In genomic region chr2:102635523-102636060, GRCm38 (mm10) we compare ENCODE assay signal across 31 mouse cellular contexts. TPM values are rescaled to one million over a fixed set of nuclear protein-coding genes. Genes with fewer than 3 reads are reported as not detected.
DNase-seq lines count a peak whose midpoint lies in the region; ATAC-seq lines count a peak whose summit lies in the region.
"Had no signal": no experiment of that assay in that cellular context is flagged by ENCODE, and none has a peak within 500 bp of the region (broad histone marks: within the 10 kb centered on the region; RNA-seq: fewer than 3 reads in every experiment).

No protein-coding gene starts in this region.

- H3K4me1 ChIP-seq in midbrain, embryonic 14.5 days (ENCODE audit: control insufficient read depth, insufficient read depth, low read length): peaks cover 15% of the 10 kb centered on the region
- peaks cover 6% of the 10 kb centered on the region for H3K4me1 ChIP-seq in midbrain, embryonic 16.5 days (ENCODE audit: control insufficient read depth, insufficient read depth, low read length)
- H3K4me1 ChIP-seq: intestine, embryonic 15.5 days; limb, embryonic 13.5 days; liver, embryonic 12.5 days; megakaryocyte, embryonic 14.5 days; neural tube, embryonic 12.5 days had no signal

- no peaks in the 10 kb centered on the region for H3K27me3 ChIP-seq in midbrain, embryonic 14.5 days (ENCODE audit: control insufficient read depth, insufficient read depth, low read length)
- H3K27me3 ChIP-seq in midbrain, embryonic 16.5 days (ENCODE audit: control insufficient read depth, insufficient read depth, low read depth, low read length): no peaks in the 10 kb centered on the region
- H3K27me3 ChIP-seq: intestine, embryonic 15.5 days; liver, embryonic 12.5 days; midbrain, embryonic 13.5 days; neural tube, embryonic 12.5 days had no signal

- peak; percentile 12 to 45 for DNase-seq in heart, adult 18-20 months
- no peak for DNase-seq in heart, postnatal 4 days
- DNase-seq in layer of hippocampus, adult 9-11 months: peak; percentile 39
- DNase-seq in layer of hippocampus, postnatal 25 days (ENCODE audit: extremely low spot score in 1 of 2, low spot score in 1 of 2): no peak
- peak; percentile 18 for DNase-seq in midbrain, embryonic 14.5 days
- DNase-seq in retina, postnatal 1 day: peak; percentile 30
- DNase-seq in kidney, postnatal 10 days: no peak
- DNase-seq: adrenal gland, adult 2 months; cerebellum, adult 2 months; cerebellum, postnatal 25 days; embryo, embryonic 11 days; gastrocnemius, adult 2 months; kidney, adult 9 months; kidney, postnatal 36 days; layer of hippocampus, postnatal 36 days; right cerebral cortex, adult 18-20 months; right cerebral cortex, postnatal 4 days; thymus, postnatal 25 days had no signal

- no peak overlapping the region for H3K4me3 ChIP-seq in midbrain, embryonic 14.5 days (replicated peaks; ENCODE audit: low read depth, low read length)
- no peak overlapping the region for H3K4me3 ChIP-seq in midbrain, embryonic 16.5 days (ENCODE audit: low read depth, low read length)
- H3K4me3 ChIP-seq: embryonic facial prominence, embryonic 13.5 days; erythroblast, embryonic 14.5 days; gastrocnemius, adult 2 months; hindbrain, embryonic 10.5 days; intestine, embryonic 15.5 days; limb, embryonic 13.5 days; liver, embryonic 12.5 days; megakaryocyte, embryonic 14.5 days; midbrain, embryonic 13.5 days; neural tube, embryonic 12.5 days had no signal

- no peaks in the 10 kb centered on the region for H3K9me3 ChIP-seq in midbrain, embryonic 14.5 days (ENCODE audit: control insufficient read depth, low read length)
- H3K9me3 ChIP-seq in midbrain, embryonic 16.5 days (replicated peaks; ENCODE audit: control insufficient read depth, low read length, poor library complexity, severe bottlenecking): no peaks in the 10 kb centered on the region
- H3K9me3 ChIP-seq: embryonic facial prominence, embryonic 13.5 days; hindbrain, embryonic 10.5 days; intestine, embryonic 15.5 days; limb, embryonic 13.5 days; liver, embryonic 12.5 days; megakaryocyte, embryonic 14.5 days; midbrain, embryonic 13.5 days; neural tube, embryonic 12.5 days had no signal

- WGBS in midbrain, embryonic 14.5 days: 70% methylated on average over 3 of the region's 3 CpGs
- WGBS in midbrain, embryonic 16.5 days: 76% methylated on average over 3 of the region's 3 CpGs

- H3K4me2 ChIP-seq in midbrain, embryonic 14.5 days (ENCODE audit: low read length): no peak overlapping the region
- H3K4me2 ChIP-seq in midbrain, embryonic 16.5 days (ENCODE audit: low read length): no peak overlapping the region
- H3K4me2 ChIP-seq: embryonic facial prominence, embryonic 13.5 days; intestine, embryonic 15.5 days; limb, embryonic 13.5 days; liver, embryonic 12.5 days; midbrain, embryonic 13.5 days; neural tube, embryonic 12.5 days had no signal

- ATAC-seq in midbrain, embryonic 14.5 days (ENCODE audit: low FRiP score, low TSS enrichment): no peak
- ATAC-seq in midbrain, embryonic 16.5 days: no peak
- ATAC-seq: hindbrain, embryonic 16.5 days; intestine, embryonic 15.5 days; liver, embryonic 12.5 days; midbrain, embryonic 13.5 days had no signal

- no peak overlapping the region for H3K9ac ChIP-seq in midbrain, embryonic 14.5 days (replicated peaks; ENCODE audit: low read length)
- no peak overlapping the region for H3K9ac ChIP-seq in midbrain, embryonic 16.5 days (ENCODE audit: low read depth, low read length)
- H3K9ac ChIP-seq: embryonic facial prominence, embryonic 13.5 days; intestine, embryonic 15.5 days; limb, embryonic 13.5 days; liver, embryonic 12.5 days; midbrain, embryonic 13.5 days; neural tube, embryonic 12.5 days had no signal

- H3K36me3 ChIP-seq in midbrain, embryonic 14.5 days (ENCODE audit: control insufficient read depth, insufficient read depth, low read length): no peaks in the 10 kb centered on the region
- H3K36me3 ChIP-seq in midbrain, embryonic 16.5 days (ENCODE audit: control insufficient read depth, insufficient read depth, low read length): no peaks in the 10 kb centered on the region
- H3K36me3 ChIP-seq: embryonic facial prominence, embryonic 13.5 days; hindbrain, embryonic 10.5 days; intestine, embryonic 15.5 days; liver, embryonic 12.5 days; midbrain, embryonic 13.5 days; neural tube, embryonic 12.5 days had no signal

- H3K27ac ChIP-seq in midbrain, embryonic 14.5 days (replicated peaks; ENCODE audit: low read depth, low read length): no peak overlapping the region
- H3K27ac ChIP-seq in midbrain, embryonic 16.5 days (ENCODE audit: low read length): no peak overlapping the region
- H3K27ac ChIP-seq: embryonic facial prominence, embryonic 13.5 days; gastrocnemius, adult 2 months; hindbrain, embryonic 10.5 days; intestine, embryonic 15.5 days; limb, embryonic 13.5 days; liver, embryonic 12.5 days; midbrain, embryonic 13.5 days; neural tube, embryonic 12.5 days had no signal

RNA-seq across cellular contexts. Expression of gene Slc1a2, which starts 22.9 kb away (rescaled TPM):
- total RNA-seq in heart, adult 18-20 months (2021): under 1 TPM; 0.22 to 0.62 TPM
- total RNA-seq in heart, postnatal 4 days (2021): under 1 TPM; 0.20 to 0.26 TPM
- total RNA-seq in layer of hippocampus, postnatal 25 days (2021): 1,000 to 10,000 TPM; 1,831 to 2,193 TPM
- 22.3 and 24.0 TPM in 2 replicates for polyA plus RNA-seq in midbrain, embryonic 14.5 days (2014; fragmentation: Nextera tagmentation; extraction: Ambion mirVana)
- 14.5 and 19.4 TPM in 2 replicates for polyA plus RNA-seq in midbrain, embryonic 16.5 days (2015; fragmentation: Nextera tagmentation; extraction: Ambion mirVana)
- total RNA-seq: MEL had no signal
- polyA plus RNA-seq: C2C12; erythroblast, embryonic 14.5 days had no signal

Comparison
In these comparisons a context has a peak if more than half of its experiments do, and no peak if none do; other contexts are left out.
1. DNase-seq: peak in heart, adult 18-20 months (2 of 2), layer of hippocampus, adult 9-11 months (single experiment), midbrain, embryonic 14.5 days (single experiment) and retina, postnatal 1 day (single experiment); none in heart, postnatal 4 days (single experiment), layer of hippocampus, postnatal 25 days (0 of 2) and kidney, postnatal 10 days (single experiment).
2. RNA of gene Slc1a2, which starts 22.9 kb away (total RNA-seq): 1,831 to 2,193 TPM in layer of hippocampus, postnatal 25 days; 0.22 to 0.62 TPM in heart, adult 18-20 months and 0.20 to 0.26 TPM in heart, postnatal 4 days; every median in the first group is over 1,000 times any median in the second.